ENCODE assay signal across 8 mouse cellular contexts in the genomic region with DNA sequence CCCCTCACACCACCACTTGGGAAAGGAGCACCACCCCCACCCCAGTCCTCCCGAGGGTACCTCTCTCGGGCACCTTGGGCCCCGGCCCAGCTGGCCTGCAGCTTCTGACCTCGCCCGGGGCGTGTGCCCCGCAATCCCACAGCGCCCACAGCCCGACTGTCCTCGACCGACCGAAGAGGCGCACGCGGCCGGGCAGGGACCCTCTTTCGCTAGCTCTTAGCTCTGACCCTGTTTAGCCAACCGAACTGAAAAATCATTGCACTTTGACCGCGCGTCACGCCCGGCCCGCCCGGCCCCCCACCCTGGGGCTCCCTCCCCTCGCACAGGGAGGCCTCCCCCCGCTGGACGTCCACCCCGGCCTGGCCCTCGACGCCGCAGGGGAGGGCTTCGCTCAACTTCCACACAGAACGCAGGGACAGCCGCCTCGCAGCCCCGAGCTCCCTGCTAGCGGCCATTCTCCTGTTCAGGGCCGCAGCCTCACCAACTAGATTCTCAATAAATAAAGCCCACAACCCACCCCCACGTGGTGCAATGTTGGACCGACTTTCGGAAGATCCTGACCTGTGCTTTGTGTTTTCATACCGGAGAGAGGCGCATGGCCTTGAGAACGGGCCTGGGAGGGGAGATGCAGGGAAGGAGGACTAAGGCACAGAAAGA. TPM values are rescaled to one million over a fixed set of nuclear protein-coding genes. Genes with fewer than 3 reads are reported as not detected.
A peak's percentile ranks its signal among the peaks of the same experiment; 100 is the strongest.
DNase-seq lines count a peak whose midpoint lies in the region; ATAC-seq and TF ChIP-seq lines count a peak whose summit lies in the region.

No protein-coding gene starts in this region.

- TF ChIP-seq POLR2A in thymus, adult 2 months (IDR thresholded peaks at IDR 0.05; ENCODE audit: control insufficient read depth, extremely low read depth, insufficient read depth, low read length, poor library complexity): no peak

- peaks cover 71% of the 10 kb centered on the region for H3K4me1 ChIP-seq in hindbrain, embryonic 10.5 days (replicated peaks)
- peaks cover 34% of the 10 kb centered on the region for H3K4me1 ChIP-seq in lung, embryonic 14.5 days (ENCODE audit: insufficient read depth)
- peaks cover 34% of the 10 kb centered on the region for H3K4me1 ChIP-seq in thymus, adult 2 months (replicated peaks; ENCODE audit: control insufficient read depth, insufficient read depth, low read length)

- peak overlapping the region; percentile 45 for H3K9ac ChIP-seq in lung, embryonic 14.5 days

- H3K36me3 ChIP-seq in hindbrain, embryonic 10.5 days: no peaks in the 10 kb centered on the region
- H3K36me3 ChIP-seq in lung, embryonic 14.5 days (ENCODE audit: insufficient read depth): peaks cover 34% of the 10 kb centered on the region
- H3K36me3 ChIP-seq in thymus, adult 2 months (ENCODE audit: control insufficient read depth, insufficient read depth, low read length): no peaks in the 10 kb centered on the region

- peaks cover 99% of the 10 kb centered on the region for H3K27me3 ChIP-seq in hindbrain, embryonic 10.5 days (ENCODE audit: insufficient read depth, poor library complexity, severe bottlenecking)
- H3K27me3 ChIP-seq in lung, embryonic 14.5 days (ENCODE audit: insufficient read depth, low read length): peaks cover 55% of the 10 kb centered on the region
- H3K27me3 ChIP-seq in thymus, adult 2 months (ENCODE audit: control insufficient read depth, insufficient read depth, low read length): peaks cover 20% of the 10 kb centered on the region

- 1% methylated on average over 45 of the region's 45 CpGs for WGBS in hindbrain, embryonic 10.5 days
- WGBS in lung, embryonic 14.5 days: 12% methylated on average over 43 of the region's 45 CpGs
- WGBS in thymus, adult 2 months: 5% methylated on average over 45 of the region's 45 CpGs

- peak overlapping the region; percentile 31 for H3K4me3 ChIP-seq in layer of hippocampus, adult 2 months
- H3K4me3 ChIP-seq in hindbrain, embryonic 10.5 days: peak overlapping the region; percentile 40
- H3K4me3 ChIP-seq in lung, embryonic 14.5 days (ENCODE audit: low read depth, low read length): peak overlapping the region; percentile 30
- no peak overlapping the region for H3K4me3 ChIP-seq in thymus, adult 2 months (ENCODE audit: control insufficient read depth, insufficient read depth, low read length)

- no peak for ATAC-seq in lung, embryonic 14.5 days (ENCODE audit: insufficient read depth)

- peak overlapping the region; percentile 85 for H3K27ac ChIP-seq in layer of hippocampus, adult 2 months
- H3K27ac ChIP-seq in hindbrain, embryonic 10.5 days: peak overlapping the region; percentile 67
- H3K27ac ChIP-seq in lung, embryonic 14.5 days (ENCODE audit: low read depth): peak overlapping the region; percentile 59
- no peak overlapping the region for H3K27ac ChIP-seq in thymus, adult 2 months (ENCODE audit: control insufficient read depth, insufficient read depth, low read length)

- DNase-seq in layer of hippocampus, adult 2 months (ENCODE audit: low spot score in 2 of 2): no peak
- DNase-seq in layer of hippocampus, adult 9-11 months: no peak
- peak; percentile 46 for DNase-seq in embryo, embryonic 9.5 days (ENCODE audit: extremely low spot score)
- no peak for DNase-seq in hindbrain, embryonic 10.5 days (ENCODE audit: low spot score)
- peak; percentile 46 for DNase-seq in lung, embryonic 14.5 days
- DNase-seq in retina, postnatal 1 day: peak; percentile 57
- no peak for DNase-seq in frontal cortex, postnatal 25 days (ENCODE audit: low spot score in 2 of 2)
- DNase-seq in thymus, adult 2 months: no peak

- TF ChIP-seq CTCF in layer of hippocampus, adult 2 months (conservative IDR thresholded peaks at IDR 0.05): no peak
- TF ChIP-seq CTCF in lung, embryonic 14.5 days (IDR thresholded peaks at IDR 0.05; ENCODE audit: low read depth): no peak
- no peak for TF ChIP-seq CTCF in thymus, adult 2 months (IDR thresholded peaks at IDR 0.05; ENCODE audit: borderline replicate concordance, control insufficient read depth, extremely low read depth, insufficient read depth, low read length, poor library complexity)

- peak overlapping the region; percentile 60 for H3K4me2 ChIP-seq in lung, embryonic 14.5 days

- no peaks in the 10 kb centered on the region for H3K9me3 ChIP-seq in hindbrain, embryonic 10.5 days
- H3K9me3 ChIP-seq in lung, embryonic 14.5 days (ENCODE audit: low read depth, low read length): no peaks in the 10 kb centered on the region

RNA-seq across cellular contexts. Expression of a gene that starts 5.5 kb away (rescaled TPM):
- 1 to 10 TPM; 2.3 to 2.6 TPM for total RNA-seq in layer of hippocampus, adult 2 months (2021)
- 5.6 and 6.5 TPM in 2 replicates for polyA plus RNA-seq in hindbrain, embryonic 10.5 days (2016; fragmentation: Nextera tagmentation; extraction: Ambion mirVana)
- 12.0 and 12.5 TPM in 2 replicates for polyA plus RNA-seq in lung, embryonic 14.5 days (2014; fragmentation: Nextera tagmentation; extraction: Ambion mirVana)
- 7.1 and 7.5 TPM in 2 replicates for polyA plus RNA-seq in thymus, adult 2 months (2012; rRNA removed)

RNA-seq across cellular contexts. Expression of a gene that starts 16.1 kb away (rescaled TPM):
- total RNA-seq in layer of hippocampus, adult 2 months (2021): under 1 TPM in 1 of 2 experiments, not detected in 1; 0.54 TPM
- polyA plus RNA-seq in hindbrain, embryonic 10.5 days (2016; fragmentation: Nextera tagmentation; extraction: Ambion mirVana): 0.54 and 1.9 TPM in 2 replicates
- polyA plus RNA-seq in lung, embryonic 14.5 days (2014; fragmentation: Nextera tagmentation; extraction: Ambion mirVana): 2.7 and 2.8 TPM in 2 replicates
- polyA plus RNA-seq in thymus, adult 2 months (2012; rRNA removed): 1.8 and 2.6 TPM in 2 replicates

RNA-seq across cellular contexts. Expression of a gene that starts 19.1 kb away (rescaled TPM):
- 10 to 100 TPM; 91.8 to 93.9 TPM for total RNA-seq in layer of hippocampus, adult 2 months (2021)
- polyA plus RNA-seq in hindbrain, embryonic 10.5 days (2016; fragmentation: Nextera tagmentation; extraction: Ambion mirVana): 25.2 and 28.9 TPM in 2 replicates
- 29.8 and 33.8 TPM in 2 replicates for polyA plus RNA-seq in lung, embryonic 14.5 days (2014; fragmentation: Nextera tagmentation; extraction: Ambion mirVana)
- polyA plus RNA-seq in thymus, adult 2 months (2012; rRNA removed): 155 and 182 TPM in 2 replicates

RNA-seq across cellular contexts. Expression of a gene that starts 20.6 kb away (rescaled TPM):
- 100 to 1,000 TPM; 109 to 113 TPM for total RNA-seq in layer of hippocampus, adult 2 months (2021)
- 57.8 and 65.9 TPM in 2 replicates for polyA plus RNA-seq in hindbrain, embryonic 10.5 days (2016; fragmentation: Nextera tagmentation; extraction: Ambion mirVana)
- polyA plus RNA-seq in lung, embryonic 14.5 days (2014; fragmentation: Nextera tagmentation; extraction: Ambion mirVana): 66.1 and 68.6 TPM in 2 replicates
- 169 and 181 TPM in 2 replicates for polyA plus RNA-seq in thymus, adult 2 months (2012; rRNA removed)

RNA-seq across cellular contexts. Expression of a gene that starts 44.1 kb away (rescaled TPM):
- total RNA-seq in layer of hippocampus, adult 2 months (2021): 1 to 10 TPM; 5.1 to 7.2 TPM
- polyA plus RNA-seq in hindbrain, embryonic 10.5 days (2016; fragmentation: Nextera tagmentation; extraction: Ambion mirVana): 89.9 and 94.7 TPM in 2 replicates
- polyA plus RNA-seq in lung, embryonic 14.5 days (2014; fragmentation: Nextera tagmentation; extraction: Ambion mirVana): 81.7 and 83.8 TPM in 2 replicates
- polyA plus RNA-seq in thymus, adult 2 months (2012; rRNA removed): 29.2 and 33.7 TPM in 2 replicates

Comparison
In these comparisons a context has a peak if more than half of its experiments do, and no peak if none do; other contexts are left out.
1. DNase-seq: peak in embryo, embryonic 9.5 days (single experiment), lung, embryonic 14.5 days (single experiment) and retina, postnatal 1 day (single experiment); none in layer of hippocampus, adult 2 months (0 of 2), layer of hippocampus, adult 9-11 months (single experiment), hindbrain, embryonic 10.5 days (single experiment), frontal cortex, postnatal 25 days (0 of 2) and thymus, adult 2 months (single experiment).